Mouse (Mus musculus) adrenal gland, postnatal 14 days (tissue): ENCODE results near the gene Borcs8. TPM values are rescaled to one million over a fixed set of nuclear protein-coding genes. Genes with fewer than 3 reads are reported as not detected.

Experiments used
- DNase-seq: peaks from one replicate; pipeline ENCODE4 v3.0.0; 2021; ENCODE audit warnings: mixed read lengths
- total RNA-seq: library from RNA; stranded (reverse); gene quantifications from 2 replicates; pipeline ENCODE4 v1.2.3, GENCODE M21; 2021

Gene Borcs8
- total RNA-seq, 1 experiment from 2014 or later, result 49.2 TPM

DNA sequence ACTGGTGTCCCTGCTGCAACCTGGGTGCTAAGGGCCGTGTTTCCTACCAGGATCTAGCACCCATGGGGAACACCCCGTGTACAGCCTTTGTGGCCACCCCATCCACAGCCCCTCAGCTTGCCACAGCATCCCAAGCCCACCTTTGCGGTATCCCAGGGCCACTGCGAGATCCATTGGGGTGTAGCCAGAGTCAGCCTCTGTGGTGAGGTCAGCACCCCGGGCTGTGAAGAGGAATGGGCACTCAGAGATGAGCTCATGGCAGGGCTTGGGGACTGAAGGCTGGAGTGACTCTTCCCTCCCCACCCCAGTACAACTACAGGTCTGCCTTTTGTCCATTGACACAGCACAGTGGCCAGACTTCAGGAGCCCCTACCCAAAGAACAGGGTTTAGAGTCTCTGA is 5.2 kb upstream of the Borcs8 start:
- no peak for DNase-seq

DNA sequence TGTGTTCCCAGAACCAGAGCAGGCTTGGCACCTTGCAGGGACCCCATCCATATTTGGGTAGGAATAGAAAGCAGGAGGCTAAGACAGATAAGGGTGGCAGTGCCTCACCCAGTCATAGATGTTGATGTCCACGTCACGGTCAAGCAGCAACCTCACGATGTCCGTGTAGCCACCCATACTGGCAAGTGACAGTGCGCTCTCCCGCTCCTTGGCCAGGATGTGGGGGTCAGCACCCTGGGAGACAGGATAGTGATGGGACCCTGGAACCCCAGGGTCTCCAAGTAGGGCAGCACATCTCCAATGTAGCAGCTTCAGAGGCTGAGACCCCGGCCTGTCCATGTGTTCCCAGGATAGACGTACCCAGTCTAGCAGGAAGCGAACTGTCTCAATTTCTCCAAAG is 4.4 kb upstream of the Borcs8 start:
- no peak for DNase-seq

DNA sequence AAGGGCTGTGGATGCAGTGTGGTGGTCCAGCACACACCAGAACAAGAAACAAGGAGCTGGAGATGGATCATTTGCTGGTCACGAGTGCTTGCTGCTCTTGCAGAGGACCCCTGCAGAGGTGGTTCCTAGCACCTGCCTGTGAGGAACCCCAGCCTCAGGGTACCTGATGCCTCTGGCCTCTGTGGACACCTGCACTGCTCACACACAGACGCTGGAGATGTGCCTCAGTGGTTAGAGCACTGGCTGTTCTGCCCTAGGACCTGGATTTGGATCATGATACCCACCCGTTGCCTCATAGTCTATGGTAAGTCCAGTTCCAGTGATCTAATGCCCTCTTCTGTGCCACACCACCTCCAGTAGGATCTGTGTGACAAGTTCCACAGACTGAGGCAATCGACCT is 2.7 kb upstream of the Borcs8 start:
- DNase-seq, result no peak

GRCm38 (mm10) chr8:70137890-70138289 is 1.4 kb upstream of the Borcs8 start:
- DNase-seq, result no peak

GRCm38 (mm10) chr8:70139981-70140380 is 682 bp downstream of the Borcs8 start:
- DNase-seq, result no peak

DNA sequence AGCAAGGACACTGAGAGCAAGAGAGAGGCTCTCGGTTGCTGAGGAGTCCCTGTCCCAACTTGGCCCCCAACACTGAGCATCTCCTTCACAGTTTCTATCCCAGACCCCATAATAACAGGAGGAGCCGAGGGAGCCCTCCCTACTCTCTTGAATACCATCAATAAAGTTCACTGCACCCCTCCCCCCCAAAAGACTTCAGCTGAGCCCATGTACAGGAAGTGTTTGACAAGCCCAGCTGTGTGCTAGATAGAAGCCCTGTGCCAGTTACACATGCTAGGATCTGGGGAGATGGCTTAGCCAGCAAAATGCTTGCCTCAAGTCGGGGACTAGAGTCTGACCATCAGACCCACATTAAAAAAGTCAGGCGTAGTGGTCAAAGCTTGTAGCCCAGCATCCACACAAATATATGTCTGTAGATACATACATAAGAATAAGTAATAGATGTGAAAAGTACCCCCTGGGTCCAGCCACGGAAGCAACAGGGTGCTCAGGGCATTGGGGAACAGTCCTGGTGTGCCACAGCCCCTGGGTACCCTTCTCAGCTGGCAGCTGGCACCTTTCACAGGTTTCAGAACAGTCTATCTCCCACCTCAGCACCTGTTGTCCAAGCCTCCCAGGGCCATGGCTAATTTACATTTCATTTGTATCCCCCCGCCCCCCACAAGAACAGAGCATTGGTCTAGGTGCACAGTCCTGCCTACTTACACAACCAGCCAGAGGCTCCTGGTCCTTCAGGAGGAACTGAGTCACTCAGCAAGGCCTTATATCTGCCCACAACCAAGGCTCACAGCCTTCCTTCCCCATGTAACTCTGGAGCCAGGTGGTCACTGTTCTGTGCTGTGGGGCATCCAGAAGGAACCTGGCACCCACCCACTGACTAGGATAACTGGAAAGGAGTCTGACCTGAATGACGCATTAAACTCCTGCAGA is 8.6 kb downstream of the Borcs8 start:
- DNase-seq, result no peak

GRCm38 (mm10) chr8:70150158-70150557 is 10.9 kb downstream of the Borcs8 start:
- DNase-seq, result no peak

DNA sequence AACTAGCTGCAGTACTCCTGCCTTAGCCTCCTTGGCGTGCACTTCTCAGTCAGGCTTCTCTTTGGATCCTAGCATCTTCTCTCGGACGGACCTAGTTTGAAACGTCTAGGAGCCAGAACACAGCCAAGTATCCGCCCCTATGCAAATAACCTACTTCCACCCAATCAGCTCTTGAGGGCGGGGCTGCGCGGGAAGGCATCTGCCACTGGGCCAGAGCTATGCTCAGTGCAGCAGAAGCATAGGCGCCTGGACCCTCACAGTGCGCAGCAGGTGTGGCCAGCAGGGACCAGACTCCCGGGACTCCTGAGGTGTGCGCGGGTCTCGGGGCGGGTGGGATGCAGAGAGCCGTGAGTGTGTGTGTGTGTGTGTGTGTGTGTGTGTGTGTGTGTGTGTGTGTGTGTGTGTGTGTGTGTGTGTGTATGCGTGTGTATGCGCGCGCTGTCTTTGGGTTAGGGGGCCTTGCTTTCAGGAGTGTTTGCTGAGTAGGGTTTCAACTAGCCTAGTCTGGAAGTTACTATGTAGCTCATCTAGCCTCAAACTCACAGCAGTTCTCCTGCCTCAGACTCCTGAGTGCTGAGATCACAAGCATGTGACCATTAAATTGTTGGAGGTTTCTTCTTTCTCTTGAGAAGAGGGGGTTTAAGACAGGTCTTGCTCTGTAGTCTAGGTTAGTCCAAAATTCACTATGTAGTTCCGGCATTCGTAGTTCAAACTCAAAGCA is 13.4 kb downstream of the Borcs8 start:
- peak; percentile 86 for DNase-seq

DNA sequence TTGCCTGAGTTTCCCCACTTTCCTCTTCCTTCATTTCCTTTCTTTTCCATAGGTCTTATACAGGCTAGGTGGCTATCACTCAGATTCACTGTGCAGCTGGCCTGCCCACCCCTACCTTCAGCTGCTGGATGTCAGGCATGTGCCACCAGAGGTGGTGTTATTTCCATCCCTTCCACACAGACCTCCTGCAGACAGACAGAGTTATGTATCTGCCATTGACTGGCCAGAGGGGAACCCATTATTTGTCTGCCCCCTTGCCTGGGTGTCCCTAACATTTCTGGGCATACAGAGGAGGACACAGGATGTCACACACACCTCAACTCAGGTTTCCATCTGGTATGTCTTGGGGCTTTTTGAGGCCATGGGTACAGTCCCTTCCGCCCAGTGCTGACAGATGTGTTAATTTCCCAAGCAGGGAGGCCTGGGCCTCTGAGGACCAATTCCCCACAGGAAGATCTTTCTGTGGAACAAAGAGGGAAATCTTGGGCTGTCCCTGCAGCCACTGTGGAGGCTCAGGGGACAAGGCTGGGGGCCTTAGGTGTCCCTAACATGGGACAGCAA is 18.0 kb downstream of the Borcs8 start:
- DNase-seq, result no peak

DNA sequence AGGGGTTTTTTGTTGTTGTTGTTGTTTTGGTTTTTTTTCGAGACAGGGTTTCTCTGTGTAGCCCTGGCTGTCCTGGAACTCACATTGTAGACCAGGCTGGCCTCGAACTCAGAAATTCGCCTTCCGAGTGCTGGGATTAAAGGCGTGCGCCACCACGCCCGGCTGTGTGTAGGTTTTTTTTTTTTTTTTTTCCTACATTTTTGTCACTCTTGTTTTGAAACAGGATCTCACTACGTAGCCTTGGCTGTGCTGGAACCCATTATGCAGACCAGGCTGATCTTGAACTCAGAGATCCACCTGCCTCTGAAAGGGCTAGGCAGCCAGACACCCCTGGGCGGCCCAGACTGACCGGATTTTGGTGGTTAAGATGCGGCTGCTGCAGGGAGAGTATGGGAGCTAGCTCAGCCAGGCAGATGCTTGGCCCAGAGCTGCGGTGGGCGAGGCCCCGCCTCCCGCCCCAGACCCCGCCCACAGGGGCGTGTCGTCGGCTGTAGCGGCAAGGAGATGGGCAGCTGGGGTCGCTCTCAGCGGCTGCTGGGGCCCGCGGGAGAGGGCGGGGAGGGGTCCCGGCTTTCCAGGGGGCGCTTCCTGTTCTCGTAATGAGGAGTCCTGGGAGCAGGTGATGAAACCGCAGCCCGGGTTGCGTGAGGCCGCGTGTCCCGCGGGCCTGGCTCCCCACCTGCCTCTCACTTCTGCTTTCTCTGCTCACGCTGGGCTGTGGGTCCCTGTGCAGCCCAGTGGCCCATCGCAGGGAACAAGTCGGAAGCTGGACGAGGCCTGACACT is 19.0 kb downstream of the Borcs8 start:
- peak; percentile 78 for DNase-seq

- no peak for DNase-seq
These were observed 19.9 kb downstream of the Borcs8 start for GRCm38 (mm10) chr8:70159211-70159610.

DNA sequence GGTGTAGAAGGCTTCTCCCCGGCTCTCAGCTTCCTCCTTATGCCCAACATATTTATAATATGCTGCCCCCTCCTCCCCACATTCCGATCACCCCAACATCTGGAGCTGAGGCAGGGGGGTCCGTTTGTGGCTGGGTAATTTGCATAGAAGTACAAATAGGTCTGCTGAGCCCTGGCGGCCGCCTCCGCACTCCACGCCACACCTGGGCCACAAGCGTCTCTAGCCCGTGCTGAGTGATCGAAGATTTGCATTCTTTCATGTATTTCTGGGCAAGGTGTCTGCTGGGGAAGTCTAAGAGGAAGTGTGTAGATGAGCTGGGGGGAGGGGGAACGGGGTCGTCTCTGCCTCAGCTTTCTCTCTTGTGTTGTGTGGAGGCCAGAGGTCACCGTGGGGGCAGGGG is 20.7 kb downstream of the Borcs8 start:
- no peak for DNase-seq

DNA sequence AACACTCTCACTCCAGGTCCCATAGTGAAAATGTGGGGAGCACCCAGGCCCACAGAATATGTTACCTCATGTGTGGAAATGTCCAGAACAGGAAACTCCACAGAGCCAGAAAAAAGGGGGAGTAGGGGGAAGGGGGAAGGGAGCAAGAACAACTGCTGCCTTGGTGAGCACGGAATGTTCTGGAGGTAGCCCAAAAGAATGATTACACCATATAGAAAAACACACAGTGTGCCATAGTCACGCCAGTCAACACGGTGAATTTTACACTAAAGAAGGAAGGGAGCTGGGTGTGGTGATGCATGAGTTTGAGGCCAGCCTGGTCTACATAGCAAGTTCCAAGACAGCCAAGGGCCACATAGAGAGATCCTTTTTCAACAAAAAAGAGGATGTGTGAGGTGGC is 24.0 kb downstream of the Borcs8 start:
- no peak for DNase-seq

GRCm38 (mm10) chr8:70166504-70167110 is 27.3 kb downstream of the Borcs8 start:
- DNase-seq, result peak; percentile 86

- DNase-seq, result no peak
These were observed 30.8 kb downstream of the Borcs8 start for GRCm38 (mm10) chr8:70170116-70170515.

DNA sequence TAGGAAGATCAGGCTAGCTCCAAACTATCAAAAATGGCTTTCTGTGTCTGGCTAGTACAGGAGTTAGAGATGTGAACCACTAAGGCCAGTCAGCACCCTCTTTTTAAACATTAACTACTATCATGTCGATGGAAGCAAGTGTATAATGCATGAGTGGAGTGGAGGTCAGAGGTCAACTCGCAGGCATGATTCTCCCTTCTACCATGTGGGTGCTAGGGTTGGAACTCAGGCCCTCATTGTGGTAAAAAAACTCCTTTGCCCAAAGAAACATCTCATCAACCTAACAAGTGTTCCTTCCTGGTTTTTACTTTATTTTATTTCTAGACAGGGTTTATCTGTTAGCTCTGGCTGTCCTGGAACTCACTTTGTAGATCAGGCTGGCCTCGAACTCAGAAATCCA is 31.4 kb downstream of the Borcs8 start:
- DNase-seq, result no peak

- DNase-seq, result no peak
These were observed 31.9 kb downstream of the Borcs8 start for GRCm38 (mm10) chr8:70171240-70171639.

DNA sequence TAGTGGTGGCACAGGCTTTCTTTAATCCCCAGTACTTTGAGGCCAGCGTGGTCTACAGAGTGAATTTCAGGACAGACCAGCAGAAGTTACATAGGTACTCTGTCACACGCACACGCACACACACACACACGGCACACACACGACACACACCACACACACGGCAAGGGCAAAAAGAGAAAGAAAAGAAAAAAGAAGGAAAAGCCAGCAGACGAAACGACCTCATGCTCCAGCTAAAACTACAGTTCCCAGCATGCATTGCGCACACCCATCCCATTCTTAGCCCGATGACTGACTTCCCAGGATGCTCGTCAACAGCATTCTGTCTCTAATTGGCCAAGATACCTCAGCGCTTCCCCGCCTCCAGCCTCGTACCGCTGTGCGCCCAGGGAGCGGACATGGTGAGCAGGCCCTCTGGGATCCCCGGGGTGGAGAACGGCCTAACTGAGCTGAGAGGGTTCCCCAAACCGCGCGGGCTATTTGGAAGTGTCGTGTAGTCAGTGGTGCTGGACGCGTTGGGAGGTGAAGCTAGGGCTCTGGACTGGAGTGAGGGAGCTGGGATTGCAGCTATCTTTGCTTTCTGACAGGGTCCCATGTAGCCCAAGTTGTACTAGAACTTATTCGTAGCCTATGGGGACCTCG is 32.9 kb downstream of the Borcs8 start, which contains the start of gene Tmem161a:
TSS of gene Tmem161a (plus strand) at position 314 of the 639 bp plus-strand sequence.
- peak; percentile 95 for DNase-seq

DNA sequence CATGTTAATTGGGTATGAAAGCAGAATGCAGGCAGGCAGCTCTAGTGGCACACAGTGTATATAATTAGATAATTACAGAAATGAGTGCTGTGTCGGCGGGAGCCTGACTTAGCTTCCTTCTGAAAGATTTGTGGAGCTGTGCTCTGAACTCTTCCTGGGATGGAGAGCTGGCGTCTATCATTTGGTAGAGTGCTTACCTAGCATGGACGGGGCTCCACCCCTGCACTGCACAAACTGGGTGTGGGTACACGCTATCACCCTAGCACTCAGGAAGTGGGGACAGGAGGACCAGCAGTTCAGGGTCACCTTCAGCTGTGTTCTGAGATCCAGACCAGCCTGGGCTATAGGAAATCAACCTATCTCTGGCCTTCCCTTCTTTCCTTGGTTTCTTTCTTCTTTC is 34.0 kb downstream of the Borcs8 start:
- no peak for DNase-seq

GRCm38 (mm10) chr8:70174079-70174478 is 34.8 kb downstream of the Borcs8 start:
- DNase-seq, result no peak

- DNase-seq, result no peak
These were observed 38.9 kb downstream of the Borcs8 start for GRCm38 (mm10) chr8:70178231-70178630.
